Mouse (Mus musculus): ENCODE results near the gene Btn2a2. TPM values are rescaled to one million over a fixed set of nuclear protein-coding genes. Genes with fewer than 3 reads are reported as not detected.

The Btn2a2 gene
- total and polyA plus RNA-seq, 3 experiments: 1.2 to 2.1 (median 1.3) TPM

Other genes starting within 250 kb of the Btn2a2 start
Only the 20 nearest of the 26 such genes appear.
- 10.3 and 12.3 TPM in 2 replicates for gene Zfp322a, start 119.6 kb downstream of the Btn2a2 start, total RNA-seq (2012; rRNA removed)
- gene Zfp322a, start 119.6 kb downstream of the Btn2a2 start, total RNA-seq (2014; rRNA removed): 17.7 and 20.0 TPM in 2 replicates
- 10.3 and 10.5 TPM in 2 replicates for gene Zfp322a, start 119.6 kb downstream of the Btn2a2 start, polyA plus RNA-seq (2012; ENCODE audit: insufficient read length, low read depth)
- 10.1 and 13.1 TPM in 2 replicates for gene Abt1, start 65.0 kb downstream of the Btn2a2 start, total RNA-seq (2012; rRNA removed)
- gene Abt1, start 65.0 kb downstream of the Btn2a2 start, total RNA-seq (2014; rRNA removed): 14.4 and 15.4 TPM in 2 replicates
- 11.7 and 12.9 TPM in 2 replicates for gene Abt1, start 65.0 kb downstream of the Btn2a2 start, polyA plus RNA-seq (2012; ENCODE audit: insufficient read length, low read depth)
- 0.38 and 0.51 TPM in 2 replicates for gene Btn1a1, start 23.0 kb downstream of the Btn2a2 start, total RNA-seq (2012; rRNA removed)
- gene Btn1a1, start 23.0 kb downstream of the Btn2a2 start, total RNA-seq (2014; rRNA removed): 0.20 TPM in 2 replicates
- 0.08 and 0.21 TPM in 2 replicates for gene Btn1a1, start 23.0 kb downstream of the Btn2a2 start, polyA plus RNA-seq (2012; ENCODE audit: insufficient read length, low read depth)
- 4,350 and 4,957 TPM in 2 replicates for gene Hist1h4h, start 42.2 kb upstream of the Btn2a2 start, total RNA-seq (2012; rRNA removed)
- 14.0 and 19.4 TPM in 2 replicates for gene Hist1h4h, start 42.2 kb upstream of the Btn2a2 start, total RNA-seq (2014; rRNA removed)
- 3.4 and 5.5 TPM in 2 replicates for gene Hist1h4h, start 42.2 kb upstream of the Btn2a2 start, polyA plus RNA-seq (2012; ENCODE audit: insufficient read length, low read depth)
- 824 and 932 TPM in 2 replicates for gene Hist1h2af, start 45.0 kb upstream of the Btn2a2 start, total RNA-seq (2012; rRNA removed)
- 45.2 and 57.1 TPM in 2 replicates for gene Hist1h2af, start 45.0 kb upstream of the Btn2a2 start, total RNA-seq (2014; rRNA removed)
- gene Hist1h2af, start 45.0 kb upstream of the Btn2a2 start, polyA plus RNA-seq (2012; ENCODE audit: insufficient read length, low read depth): 68.6 and 97.0 TPM in 2 replicates
- 608 and 749 TPM in 2 replicates for gene Hist1h3g, start 46.6 kb upstream of the Btn2a2 start, total RNA-seq (2012; rRNA removed)
- 50.1 and 75.3 TPM in 2 replicates for gene Hist1h3g, start 46.6 kb upstream of the Btn2a2 start, total RNA-seq (2014; rRNA removed)
- 3.4 and 3.6 TPM in 2 replicates for gene Hist1h3g, start 46.6 kb upstream of the Btn2a2 start, polyA plus RNA-seq (2012; ENCODE audit: insufficient read length, low read depth)
- 261 and 290 TPM in 2 replicates for gene Hist1h2bh, start 54.5 kb upstream of the Btn2a2 start, total RNA-seq (2012; rRNA removed)
- 5.7 and 8.0 TPM in 2 replicates for gene Hist1h2bh, start 54.5 kb upstream of the Btn2a2 start, total RNA-seq (2014; rRNA removed)
- gene Hist1h2bh, start 54.5 kb upstream of the Btn2a2 start, polyA plus RNA-seq (2012; ENCODE audit: insufficient read length, low read depth): 0.56 and 0.77 TPM in 2 replicates
- 553 and 608 TPM in 2 replicates for gene Hist1h3f, start 55.2 kb upstream of the Btn2a2 start, total RNA-seq (2012; rRNA removed)
- gene Hist1h3f, start 55.2 kb upstream of the Btn2a2 start, total RNA-seq (2014; rRNA removed): 5.1 and 8.0 TPM in 2 replicates
- 0.23 and 0.30 TPM in 2 replicates for gene Hist1h3f, start 55.2 kb upstream of the Btn2a2 start, polyA plus RNA-seq (2012; ENCODE audit: insufficient read length, low read depth)
- gene Hist1h4f, start 62.8 kb upstream of the Btn2a2 start, total RNA-seq (2012; rRNA removed): 4,390 and 4,902 TPM in 2 replicates
- gene Hist1h4f, start 62.8 kb upstream of the Btn2a2 start, total RNA-seq (2014; rRNA removed): 17.8 and 27.1 TPM in 2 replicates
- gene Hist1h4f, start 62.8 kb upstream of the Btn2a2 start, polyA plus RNA-seq (2012; ENCODE audit: insufficient read length, low read depth): 4.0 and 9.0 TPM in 2 replicates
- gene Hist1h1d, start 64.4 kb upstream of the Btn2a2 start, total RNA-seq (2012; rRNA removed): 112 and 132 TPM in 2 replicates
- gene Hist1h1d, start 64.4 kb upstream of the Btn2a2 start, total RNA-seq (2014; rRNA removed): 1.8 and 2.3 TPM in 2 replicates
- gene Hist1h1d, start 64.4 kb upstream of the Btn2a2 start, polyA plus RNA-seq (2012; ENCODE audit: insufficient read length, low read depth): 0.11 and 0.14 TPM in 2 replicates
- 1,307 and 1,484 TPM in 2 replicates for gene Hist1h3e, start 73.5 kb upstream of the Btn2a2 start, total RNA-seq (2012; rRNA removed)
- 20.6 and 24.2 TPM in 2 replicates for gene Hist1h3e, start 73.5 kb upstream of the Btn2a2 start, total RNA-seq (2014; rRNA removed)
- gene Hist1h3e, start 73.5 kb upstream of the Btn2a2 start, polyA plus RNA-seq (2012; ENCODE audit: insufficient read length, low read depth): 2.2 and 3.1 TPM in 2 replicates
- 648 and 652 TPM in 2 replicates for gene Hist1h2ae, start 82.4 kb upstream of the Btn2a2 start, total RNA-seq (2012; rRNA removed)
- 13.4 and 16.3 TPM in 2 replicates for gene Hist1h2ae, start 82.4 kb upstream of the Btn2a2 start, total RNA-seq (2014; rRNA removed)
- 1.4 and 3.5 TPM in 2 replicates for gene Hist1h2ae, start 82.4 kb upstream of the Btn2a2 start, polyA plus RNA-seq (2012; ENCODE audit: insufficient read length, low read depth)
- gene Hist1h2bg, start 82.5 kb upstream of the Btn2a2 start, total RNA-seq (2012; rRNA removed): 2,765 and 3,252 TPM in 2 replicates
- gene Hist1h2bg, start 82.5 kb upstream of the Btn2a2 start, total RNA-seq (2014; rRNA removed): 118 and 136 TPM in 2 replicates
- gene Hist1h2bg, start 82.5 kb upstream of the Btn2a2 start, polyA plus RNA-seq (2012; ENCODE audit: insufficient read length, low read depth): 9.1 and 9.4 TPM in 2 replicates
- gene Hist1h2bf, start 85.3 kb upstream of the Btn2a2 start, total RNA-seq (2012; rRNA removed): 1,243 and 1,273 TPM in 2 replicates
- gene Hist1h2bf, start 85.3 kb upstream of the Btn2a2 start, total RNA-seq (2014; rRNA removed): 28.3 and 50.8 TPM in 2 replicates
- gene Hist1h2bf, start 85.3 kb upstream of the Btn2a2 start, polyA plus RNA-seq (2012; ENCODE audit: insufficient read length, low read depth): 1.7 TPM in 1 of 2 replicates, not detected in the other
- 744 and 796 TPM in 2 replicates for gene Hist1h2ad, start 85.5 kb upstream of the Btn2a2 start, total RNA-seq (2012; rRNA removed)
- 9.1 and 13.2 TPM in 2 replicates for gene Hist1h2ad, start 85.5 kb upstream of the Btn2a2 start, total RNA-seq (2014; rRNA removed)
- 0.53 TPM in 1 of 2 replicates, not detected in the other for gene Hist1h2ad, start 85.5 kb upstream of the Btn2a2 start, polyA plus RNA-seq (2012; ENCODE audit: insufficient read length, low read depth)
- 164 and 182 TPM in 2 replicates for gene Hist1h3d, start 86.9 kb upstream of the Btn2a2 start, total RNA-seq (2012; rRNA removed)
- gene Hist1h3d, start 86.9 kb upstream of the Btn2a2 start, total RNA-seq (2014; rRNA removed): 10.3 and 13.5 TPM in 2 replicates
- gene Hist1h3d, start 86.9 kb upstream of the Btn2a2 start, polyA plus RNA-seq (2012; ENCODE audit: insufficient read length, low read depth): 0.65 and 0.94 TPM in 2 replicates
- gene Hist1h4d, start 92.7 kb upstream of the Btn2a2 start, total RNA-seq (2012; rRNA removed): 1,558 and 1,831 TPM in 2 replicates
- gene Hist1h4d, start 92.7 kb upstream of the Btn2a2 start, total RNA-seq (2014; rRNA removed): 13.8 and 27.7 TPM in 2 replicates
- 2.4 and 6.7 TPM in 2 replicates for gene Hist1h4d, start 92.7 kb upstream of the Btn2a2 start, polyA plus RNA-seq (2012; ENCODE audit: insufficient read length, low read depth)
- 268 and 282 TPM in 2 replicates for gene Hist1h2be, start 132.3 kb upstream of the Btn2a2 start, total RNA-seq (2012; rRNA removed)
- 3.4 and 4.7 TPM in 2 replicates for gene Hist1h2be, start 132.3 kb upstream of the Btn2a2 start, total RNA-seq (2014; rRNA removed)
- gene Hist1h2be, start 132.3 kb upstream of the Btn2a2 start, polyA plus RNA-seq (2012; ENCODE audit: insufficient read length, low read depth): 0.57 and 0.70 TPM in 2 replicates
- 486 and 504 TPM in 2 replicates for gene Hist1h1e, start 133.7 kb upstream of the Btn2a2 start, total RNA-seq (2012; rRNA removed)
- 12.2 and 18.3 TPM in 2 replicates for gene Hist1h1e, start 133.7 kb upstream of the Btn2a2 start, total RNA-seq (2014; rRNA removed)
- gene Hist1h1e, start 133.7 kb upstream of the Btn2a2 start, polyA plus RNA-seq (2012; ENCODE audit: insufficient read length, low read depth): 1.5 and 1.9 TPM in 2 replicates
- 114 and 122 TPM in 2 replicates for gene Hist1h2ac, start 195.1 kb upstream of the Btn2a2 start, total RNA-seq (2012; rRNA removed)
- gene Hist1h2ac, start 195.1 kb upstream of the Btn2a2 start, total RNA-seq (2014; rRNA removed): 0.96 and 0.97 TPM in 2 replicates
- gene Hist1h2ac, start 195.1 kb upstream of the Btn2a2 start, polyA plus RNA-seq (2012; ENCODE audit: insufficient read length, low read depth): 0.14 TPM in 1 of 2 replicates, not detected in the other